Mouse (Mus musculus) intestine, embryonic 16.5 days (tissue): Measurements from ENCODE around the gene 1700025G04Rik. TPM values are rescaled to one million over a fixed set of nuclear protein-coding genes. Genes with fewer than 3 reads are reported as not detected.

Source experiments
- ATAC-seq: fragments of 200-750 bp; cut with Nextera tagmentation; 2 replicates; pipeline ENCODE4 v1.8.0; 2017; ENCODE audit warnings: moderate TSS enrichment, moderate library complexity
- H3K27ac ChIP-seq: fragments of 300-500 bp; sonication (generic); 2 replicates; pipeline ENCODE4 v1.5.1; 2014; ENCODE audit warnings: mild to moderate bottlenecking, low read length
- H3K27me3 ChIP-seq: fragments of 300-500 bp; sonication (generic); replicated peaks from 2 replicates; pipeline ENCODE4 v1.6.1; 2014; ENCODE audit warnings: low read length, control low read depth, mixed read lengths; ENCODE audit not compliant: control insufficient read depth, insufficient read depth
- H3K36me3 ChIP-seq: fragments of 300-500 bp; sonication (generic); 2 replicates; pipeline ENCODE4 v1.6.1; 2014; ENCODE audit warnings: low read length, control low read depth; ENCODE audit not compliant: control insufficient read depth, insufficient read depth
- H3K4me1 ChIP-seq: fragments of 300-500 bp; sonication (generic); 2 replicates; pipeline ENCODE4 v1.6.1; 2014; ENCODE audit warnings: low read length, control low read depth, mixed read lengths; ENCODE audit not compliant: control insufficient read depth, insufficient read depth
- H3K4me2 ChIP-seq: fragments of 300-500 bp; sonication (generic); 2 replicates; pipeline ENCODE4 v1.6.1; 2014; ENCODE audit warnings: low read depth, low read length, control low read depth
- H3K4me3 ChIP-seq: fragments of 300-500 bp; sonication (generic); 2 replicates; pipeline ENCODE4 v1.5.1; 2014; ENCODE audit warnings: mild to moderate bottlenecking, low read length
- H3K9ac ChIP-seq: fragments of 300-500 bp; sonication (generic); 2 replicates; pipeline ENCODE4 v1.6.1; 2014; ENCODE audit warnings: low read depth, low read length
- H3K9me3 ChIP-seq: fragments of 300-500 bp; sonication (generic); 2 replicates; pipeline ENCODE4 v1.6.1; 2016; ENCODE audit warnings: low read length, control low read depth; ENCODE audit not compliant: control insufficient read depth
- WGBS: fragments of 180-500 bp; shearing (Covaris S2); extraction: QIAGEN DNeasy Blood & Tissue Kit; methylation state at CpG from one replicate; pipeline ENCODE4 v1.1.7; 2014; 5-methylcytosine and 5-hydroxymethylcytosine counted together
- polyA plus RNA-seq: library from polyadenylated mRNA; unstranded; fragments of >200 nt; fragmentation: Nextera tagmentation; extraction: Ambion mirVana; gene quantifications from 2 replicates; pipeline ENCODE4 v1.2.1, GENCODE M21; 2015

1700025G04Rik gene
- polyA plus RNA-seq, 1 experiment from 2014 or later: 18.5 TPM

- Histone ChIP-seq H3K4me1 (peaks cover 22% of the 10 kb centered on the region), H3K4me2 (no peak overlapping the region), H3K27me3 (no peaks in the 10 kb centered on the region), H3K9ac (no peak overlapping the region), H3K9me3 (no peaks in the 10 kb centered on the region), H3K4me3 (no peak overlapping the region), H3K27ac (no peak overlapping the region), H3K36me3 (no peaks in the 10 kb centered on the region)
- WGBS: 91% methylated on average over 2 of the region's 2 CpGs
- no peak for ATAC-seq
Observed at GRCm38 (mm10) chr1:151886171-151886570, 203.8 kb downstream of the 1700025G04Rik start.

- H3K9ac ChIP-seq: no peak overlapping the region
- no peaks in the 10 kb centered on the region for H3K27me3 ChIP-seq
- no peaks in the 10 kb centered on the region for H3K9me3 ChIP-seq
- H3K4me1 ChIP-seq: no peaks in the 10 kb centered on the region
- no peak overlapping the region for H3K4me3 ChIP-seq
- ATAC-seq: no peak
- no peak overlapping the region for H3K4me2 ChIP-seq
- WGBS: 75% methylated on average over 1 of the region's 1 CpGs
- H3K36me3 ChIP-seq: no peaks in the 10 kb centered on the region
- no peak overlapping the region for H3K27ac ChIP-seq
Observed at GRCm38 (mm10) chr1:151881253-151881652, 208.7 kb downstream of the 1700025G04Rik start.

GRCm38 (mm10) chr1:151880731-151881130 lies 209.2 kb downstream of the 1700025G04Rik start:
- 74% methylated on average over 5 of the region's 5 CpGs for WGBS
- Histone ChIP-seq H3K9ac (no peak overlapping the region), H3K4me1 (no peaks in the 10 kb centered on the region), H3K4me3 (no peak overlapping the region), H3K9me3 (no peaks in the 10 kb centered on the region), H3K27ac (no peak overlapping the region), H3K36me3 (no peaks in the 10 kb centered on the region), H3K4me2 (no peak overlapping the region), H3K27me3 (no peaks in the 10 kb centered on the region)
- ATAC-seq: no peak

DNA sequence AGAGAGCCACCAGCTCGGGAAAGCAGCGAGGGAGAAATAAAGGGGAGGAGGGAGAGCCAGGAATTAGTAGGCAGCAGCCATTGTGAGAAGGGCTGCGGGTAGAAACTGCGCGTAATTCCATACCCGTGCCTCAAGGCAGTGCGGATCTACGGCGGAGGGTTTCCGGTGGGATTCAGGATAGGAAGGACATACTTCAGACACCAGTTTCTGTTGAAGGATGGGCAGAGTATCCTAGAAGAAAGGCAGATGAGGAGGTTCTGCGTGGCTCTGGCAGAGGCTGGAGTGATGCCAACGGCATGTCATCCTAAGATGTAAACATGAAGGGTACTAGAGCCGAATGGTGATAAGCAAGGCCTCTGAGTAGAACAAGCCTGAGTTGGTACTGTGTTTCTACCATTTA lies 210.0 kb downstream of the 1700025G04Rik start:
- H3K4me3 ChIP-seq: no peak overlapping the region
- no peak overlapping the region for H3K4me2 ChIP-seq
- no peaks in the 10 kb centered on the region for H3K36me3 ChIP-seq
- H3K9me3 ChIP-seq: no peaks in the 10 kb centered on the region
- ATAC-seq: no peak
- H3K27me3 ChIP-seq: no peaks in the 10 kb centered on the region
- WGBS: 72% methylated on average over 13 of the region's 13 CpGs
- H3K27ac ChIP-seq: no peak overlapping the region
- H3K9ac ChIP-seq: no peak overlapping the region
- H3K4me1 ChIP-seq: no peaks in the 10 kb centered on the region

- H3K36me3 ChIP-seq: no peaks in the 10 kb centered on the region
- 80% methylated on average over 11 of the region's 11 CpGs for WGBS
- H3K4me1 ChIP-seq: no peaks in the 10 kb centered on the region
Observed at GRCm38 (mm10) chr1:151879308-151879850, 210.5 kb downstream of the 1700025G04Rik start.

DNA sequence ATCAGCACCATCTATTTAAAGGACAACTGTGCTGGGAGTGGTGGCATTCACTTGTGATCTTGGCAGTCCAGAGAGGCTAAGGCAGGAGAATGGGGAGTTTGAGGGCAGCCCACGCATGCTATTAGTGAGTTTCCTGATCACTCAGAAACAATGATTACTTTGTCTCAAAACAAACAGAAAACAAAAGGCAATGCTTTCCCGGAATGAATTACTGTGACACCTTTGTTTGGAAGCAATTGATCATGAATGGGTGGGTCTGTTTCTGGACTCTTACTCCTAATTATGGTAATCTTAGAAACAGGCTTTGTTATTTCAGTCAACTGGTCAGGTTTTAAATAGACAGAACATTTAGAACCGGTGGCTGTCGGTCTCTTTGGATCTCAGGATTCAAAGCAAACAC lies 211.5 kb downstream of the 1700025G04Rik start:
- Histone ChIP-seq H3K4me3 (no peak overlapping the region), H3K9me3 (no peaks in the 10 kb centered on the region), H3K27ac (no peak overlapping the region), H3K4me1 (no peaks in the 10 kb centered on the region), H3K4me2 (no peak overlapping the region), H3K27me3 (no peaks in the 10 kb centered on the region), H3K36me3 (no peaks in the 10 kb centered on the region), H3K9ac (no peak overlapping the region)
- ATAC-seq: no peak
- 52% methylated on average over 4 of the region's 4 CpGs for WGBS

More at GRCm38 (mm10) chr1:151879308-151879850, 210.5 kb downstream of the 1700025G04Rik start:
- Histone ChIP-seq H3K9me3 (no peaks in the 10 kb centered on the region), H3K27ac (no peak overlapping the region), H3K27me3 (no peaks in the 10 kb centered on the region), H3K9ac (no peak overlapping the region), H3K4me2 (no peak overlapping the region), H3K4me3 (no peak overlapping the region)
- ATAC-seq: no peak

DNA sequence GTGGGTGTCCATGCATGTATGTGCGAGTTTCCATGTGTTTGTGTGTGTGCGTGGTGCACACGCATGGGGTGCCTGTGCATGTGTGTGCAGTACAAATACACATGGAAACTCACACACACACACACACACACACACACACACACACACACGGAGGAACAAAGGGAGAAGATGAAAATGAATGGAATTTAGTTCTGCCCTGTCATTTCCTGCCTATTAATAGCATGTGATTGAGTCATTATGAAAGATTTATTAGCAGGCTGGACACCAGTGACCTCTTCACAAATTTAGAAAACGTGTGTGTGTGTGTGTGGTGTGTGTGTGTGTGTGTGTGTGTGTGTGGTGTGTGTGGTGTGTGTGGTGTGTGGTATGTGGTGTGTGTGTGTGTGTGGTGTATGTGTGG lies 217.0 kb downstream of the 1700025G04Rik start:
- Histone ChIP-seq H3K4me1 (no peaks in the 10 kb centered on the region), H3K27me3 (no peaks in the 10 kb centered on the region), H3K9me3 (no peaks in the 10 kb centered on the region), H3K27ac (no peak overlapping the region), H3K4me2 (no peak overlapping the region), H3K36me3 (no peaks in the 10 kb centered on the region), H3K9ac (no peak overlapping the region), H3K4me3 (no peak overlapping the region)
- 73% methylated on average over 5 of the region's 5 CpGs for WGBS
- no peak for ATAC-seq

DNA sequence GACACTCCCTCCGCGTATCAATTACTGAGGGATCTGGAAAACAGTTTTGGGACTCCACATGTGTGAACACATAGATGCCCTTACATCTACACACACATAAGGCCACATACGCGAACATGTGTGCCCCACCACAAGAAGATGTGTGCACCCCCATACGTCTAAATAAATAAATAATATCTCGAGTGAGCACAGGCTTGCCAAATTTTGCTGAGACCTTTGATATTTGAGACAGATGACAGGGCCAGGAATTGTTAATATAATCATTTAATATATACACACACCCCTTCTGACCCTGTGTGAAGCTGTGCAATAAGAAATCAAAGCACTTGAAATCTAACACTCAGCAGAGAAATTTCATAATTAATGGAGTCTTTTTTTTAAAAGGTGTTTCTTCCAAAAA lies 225.6 kb downstream of the 1700025G04Rik start:
- no peaks in the 10 kb centered on the region for H3K36me3 ChIP-seq
- no peak for ATAC-seq
- H3K4me2 ChIP-seq: no peak overlapping the region
- H3K27ac ChIP-seq: no peak overlapping the region
- H3K9ac ChIP-seq: no peak overlapping the region
- WGBS: 83% methylated on average over 6 of the region's 6 CpGs
- no peak overlapping the region for H3K4me3 ChIP-seq
- H3K9me3 ChIP-seq: no peaks in the 10 kb centered on the region
- H3K27me3 ChIP-seq: no peaks in the 10 kb centered on the region
- peaks cover 5% of the 10 kb centered on the region; the same call in 1 of the 2 replicates for H3K4me1 ChIP-seq

DNA sequence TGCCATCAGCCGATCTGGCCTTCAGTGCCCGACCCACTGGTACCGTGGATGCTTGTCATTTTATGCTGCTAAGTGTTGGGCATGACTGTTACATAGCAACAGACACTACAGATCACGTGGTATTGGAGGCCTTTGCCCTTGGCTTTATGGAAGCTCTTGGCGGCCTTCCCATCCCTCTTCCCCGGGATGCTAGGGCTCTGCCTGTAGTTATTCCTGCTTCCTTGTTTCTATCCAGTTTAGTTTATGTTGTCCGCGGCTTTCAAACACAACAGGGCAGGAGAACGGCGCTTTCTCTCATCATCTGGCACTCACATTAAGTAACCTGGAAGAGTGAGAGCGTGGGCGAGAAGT lies 226.2 kb downstream of the 1700025G04Rik start:
- no peaks in the 10 kb centered on the region for H3K27me3 ChIP-seq
- no peak overlapping the region for H3K4me3 ChIP-seq
- no peaks in the 10 kb centered on the region for H3K36me3 ChIP-seq
- ATAC-seq: no peak
- no peak overlapping the region for H3K4me2 ChIP-seq
- no peaks in the 10 kb centered on the region for H3K9me3 ChIP-seq
- H3K4me1 ChIP-seq: peaks cover 5% of the 10 kb centered on the region; the same call in 1 of the 2 replicates
- peak overlapping the region; percentile 65 for H3K27ac ChIP-seq
- no peak overlapping the region for H3K9ac ChIP-seq
- WGBS: 73% methylated on average over 12 of the region's 12 CpGs

- no peak overlapping the region for H3K4me3 ChIP-seq
- no peak overlapping the region for H3K9ac ChIP-seq
- H3K27me3 ChIP-seq: no peaks in the 10 kb centered on the region
- WGBS: 69% methylated on average over 17 of the region's 17 CpGs
- H3K27ac ChIP-seq: peak overlapping the region; percentile 65
- H3K9me3 ChIP-seq: no peaks in the 10 kb centered on the region
- no peaks in the 10 kb centered on the region for H3K36me3 ChIP-seq
- no peak overlapping the region for H3K4me2 ChIP-seq
- peaks cover 5% of the 10 kb centered on the region; the same call in 1 of the 2 replicates for H3K4me1 ChIP-seq
- ATAC-seq: no peak
Observed at GRCm38 (mm10) chr1:151863135-151863796, 226.7 kb downstream of the 1700025G04Rik start.
